Mouse (Mus musculus): ENCODE data around the gene Zfp146.

Gene Zfp146

GRCm38 (mm10) chr7:30169583-30170282 is at the start of gene Zfp146:
Gene Zfp146 (minus strand): TSS chr7:30169750.
- peak; percentile 89 for TF ChIP-seq GATA4 (IDR thresholded peaks at IDR 0.05; ENCODE audit: insufficient replicate concordance, low read length)

- TF ChIP-seq GATA4 (IDR thresholded peaks at IDR 0.05; ENCODE audit: insufficient replicate concordance, low read length): no peak
Observed at GRCm38 (mm10) chr7:30217277-30217676, 47.7 kb upstream of the Zfp146 start.

- TF ChIP-seq GATA4 (IDR thresholded peaks at IDR 0.05; ENCODE audit: insufficient replicate concordance, low read length): peak; percentile 69; the same call in 1 of the 2 replicates
Observed at GRCm38 (mm10) chr7:30216723-30217151, 47.2 kb upstream of the Zfp146 start.

GRCm38 (mm10) chr7:30215875-30216274 is 46.3 kb upstream of the Zfp146 start:
- no peak for TF ChIP-seq GATA4 (IDR thresholded peaks at IDR 0.05; ENCODE audit: insufficient replicate concordance, low read length)

GRCm38 (mm10) chr7:30213881-30214280 is 44.3 kb upstream of the Zfp146 start:
- TF ChIP-seq GATA4 (IDR thresholded peaks at IDR 0.05; ENCODE audit: insufficient replicate concordance, low read length): no peak

- TF ChIP-seq GATA4 (IDR thresholded peaks at IDR 0.05; ENCODE audit: insufficient replicate concordance, low read length): no peak
Observed at GRCm38 (mm10) chr7:30211025-30211424, 41.5 kb upstream of the Zfp146 start.

- no peak for TF ChIP-seq GATA4 (IDR thresholded peaks at IDR 0.05; ENCODE audit: insufficient replicate concordance, low read length)
Observed at GRCm38 (mm10) chr7:30205383-30205782, 35.8 kb upstream of the Zfp146 start.

- TF ChIP-seq GATA4 (IDR thresholded peaks at IDR 0.05; ENCODE audit: insufficient replicate concordance, low read length): no peak
Observed at GRCm38 (mm10) chr7:30204380-30204779, 34.8 kb upstream of the Zfp146 start.

- TF ChIP-seq GATA4 (IDR thresholded peaks at IDR 0.05; ENCODE audit: insufficient replicate concordance, low read length): no peak
Observed at GRCm38 (mm10) chr7:30202895-30203690, 33.5 kb upstream of the Zfp146 start.

GRCm38 (mm10) chr7:30200200-30200599 is 30.6 kb upstream of the Zfp146 start:
- TF ChIP-seq GATA4 (IDR thresholded peaks at IDR 0.05; ENCODE audit: insufficient replicate concordance, low read length): no peak

- TF ChIP-seq GATA4 (IDR thresholded peaks at IDR 0.05; ENCODE audit: insufficient replicate concordance, low read length): no peak
Observed at GRCm38 (mm10) chr7:30199498-30200139, 30.1 kb upstream of the Zfp146 start.

- TF ChIP-seq GATA4 (IDR thresholded peaks at IDR 0.05; ENCODE audit: insufficient replicate concordance, low read length): no peak
Observed at GRCm38 (mm10) chr7:30198481-30198971, 29.0 kb upstream of the Zfp146 start, which contains the start of gene Capns1. Gene Capns1 (minus strand): TSS chr7:30198811.

- TF ChIP-seq GATA4 (IDR thresholded peaks at IDR 0.05; ENCODE audit: insufficient replicate concordance, low read length): no peak
Observed at GRCm38 (mm10) chr7:30197592-30198129, 28.1 kb upstream of the Zfp146 start.

- TF ChIP-seq GATA4 (IDR thresholded peaks at IDR 0.05; ENCODE audit: insufficient replicate concordance, low read length): no peak
Observed at GRCm38 (mm10) chr7:30196171-30196570, 26.6 kb upstream of the Zfp146 start.

GRCm38 (mm10) chr7:30195461-30195860 is 25.9 kb upstream of the Zfp146 start:
- TF ChIP-seq GATA4 (IDR thresholded peaks at IDR 0.05; ENCODE audit: insufficient replicate concordance, low read length): no peak
